Mouse (Mus musculus) brain, embryonic 14.5 days (tissue): ENCODE results near the gene Adgb.

Source experiments
- CTCF ChIP-seq: fragments of 200-500 bp; IDR thresholded peaks from 2 replicates; pipeline ENCODE4 v1.5.1; 2012; ENCODE audit warnings: inconsistent platforms, mild to moderate bottlenecking, moderate library complexity, borderline replicate concordance; ENCODE audit not compliant: insufficient read depth, insufficient read length; ENCODE audit errors: extremely low read depth
- POLR2A ChIP-seq: fragments of 200-500 bp; IDR thresholded peaks from 2 replicates; pipeline ENCODE4 v1.6.1; 2012; ENCODE audit warnings: mild to moderate bottlenecking, inconsistent platforms, borderline replicate concordance; ENCODE audit not compliant: poor library complexity, insufficient read depth, insufficient read length, severe bottlenecking; ENCODE audit errors: extremely low read depth

DNA sequence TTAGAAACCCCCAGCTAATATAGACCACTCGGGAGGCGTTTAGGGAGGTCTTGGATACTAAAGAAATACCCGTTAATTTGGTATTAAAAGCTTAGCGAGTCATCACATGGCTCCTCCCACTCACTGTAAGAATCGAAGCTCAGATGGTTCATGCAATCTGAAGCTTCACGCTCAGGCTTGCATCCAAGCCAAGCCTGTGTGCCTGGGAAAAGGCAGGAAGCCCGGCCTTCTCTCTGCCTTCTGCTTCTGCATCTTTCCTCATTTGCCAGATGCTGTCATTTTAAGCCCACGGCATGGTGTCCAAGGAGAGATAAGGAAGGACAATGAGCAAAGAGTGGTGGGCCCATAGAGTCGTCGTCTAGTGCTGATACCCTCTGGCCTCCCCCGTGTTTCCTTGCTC is 149.2 kb downstream of the Adgb start:
- TF ChIP-seq CTCF (no peak), POLR2A (no peak)
